Mouse (Mus musculus): Measurements from ENCODE around the gene Fez2.

DNA sequence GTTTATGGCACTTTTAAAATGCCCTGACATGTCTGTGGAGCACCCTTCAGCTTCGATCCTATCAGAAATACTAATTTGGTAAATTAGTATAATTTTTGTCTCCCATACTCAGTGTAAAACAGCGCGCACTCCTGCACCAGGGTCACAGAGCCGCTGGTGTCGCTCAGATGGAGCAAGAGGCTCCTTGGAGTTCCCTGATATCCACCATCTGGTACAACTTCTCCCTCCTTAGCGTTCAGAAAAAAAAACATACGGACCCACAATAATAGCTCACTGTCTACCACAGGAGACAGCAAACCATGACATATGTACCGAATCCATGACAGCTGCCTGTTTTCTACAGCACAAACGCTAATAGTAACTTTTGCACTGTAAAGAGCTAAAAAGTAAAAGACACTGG is 37.6 kb upstream of the Fez2 start:
- TF ChIP-seq CTCF (IDR thresholded peaks at IDR 0.05; ENCODE audit: borderline replicate concordance, insufficient read depth, low read depth, low read length) (no peak), POLR2A (IDR thresholded peaks at IDR 0.05; ENCODE audit: borderline replicate concordance, insufficient read depth, low read length) (no peak)
